Mouse (Mus musculus) liver, adult 2 months (tissue): Measurements from ENCODE around the gene Sh3kbp1. TPM values are rescaled to one million over a fixed set of nuclear protein-coding genes. Genes with fewer than 3 reads are reported as not detected.

Source experiments
- DNase-seq: peaks from one replicate; pipeline ENCODE4 v3.0.0-alpha.2; 2011; ENCODE audit warnings: low read depth, low spot score; ENCODE audit errors: extremely low read depth
- H3K27ac ChIP-seq: fragments of 200-500 bp; replicated peaks from 2 replicates; pipeline ENCODE4 v1.5.1; 2012; ENCODE audit warnings: low read depth, mild to moderate bottlenecking, control low read depth, inconsistent platforms, low read length; ENCODE audit not compliant: insufficient read depth
- H3K27me3 ChIP-seq: fragments of 200-500 bp; 2 replicates; pipeline ENCODE4 v1.6.1; 2012; ENCODE audit warnings: mild to moderate bottlenecking, moderate library complexity, low read length, inconsistent platforms; ENCODE audit not compliant: control insufficient read depth, insufficient read depth
- H3K36me3 ChIP-seq: fragments of 200-500 bp; 2 replicates; pipeline ENCODE4 v1.6.1; 2012; ENCODE audit warnings: low read length, inconsistent platforms; ENCODE audit not compliant: control insufficient read depth, insufficient read depth
- H3K4me1 ChIP-seq: fragments of 200-500 bp; 2 replicates; pipeline ENCODE4 v1.6.1; 2011; ENCODE audit warnings: low read length; ENCODE audit not compliant: control insufficient read depth, insufficient read depth
- H3K4me3 ChIP-seq: fragments of 200-500 bp; 2 replicates; pipeline ENCODE4 v1.5.1; 2011; ENCODE audit warnings: low read depth, mild to moderate bottlenecking, control low read depth, low read length, moderate library complexity; ENCODE audit not compliant: insufficient read depth
- H3K79me2 ChIP-seq: fragments of 200-500 bp; 2 replicates; pipeline ENCODE4 v1.6.1; 2012; ENCODE audit warnings: inconsistent platforms, mild to moderate bottlenecking, low read length, moderate library complexity; ENCODE audit not compliant: control insufficient read depth, insufficient read depth
- H3K9ac ChIP-seq: fragments of 200-500 bp; 2 replicates; pipeline ENCODE4 v1.6.1; 2012; ENCODE audit warnings: low read depth, mild to moderate bottlenecking, control low read depth, inconsistent platforms, low read length
- CTCF ChIP-seq: fragments of 200-500 bp; IDR thresholded peaks from 2 replicates; pipeline ENCODE4 v1.5.1; 2011; ENCODE audit warnings: low read depth, low read length, control low read depth
- POLR2A ChIP-seq: fragments of 200-500 bp; IDR thresholded peaks from 2 replicates; pipeline ENCODE4 v1.6.1; 2011; ENCODE audit warnings: low read length, control low read depth; ENCODE audit not compliant: insufficient read depth; ENCODE audit errors: extremely low read depth
- WGBS: fragments of 180-500 bp; shearing (Covaris S2); methylation state at CpG from one replicate; pipeline ENCODE4 v1.1.7; 2018; 5-methylcytosine and 5-hydroxymethylcytosine counted together
- polyA plus RNA-seq: library from polyadenylated mRNA; depleted of rRNA; stranded (reverse); fragments of >200 nt; gene quantifications from 2 replicates; pipeline ENCODE4 v1.2.3, GENCODE M21; 2012
- total RNA-seq: library from RNA; depleted of rRNA; stranded (reverse); fragments of >200 nt; gene quantifications from 2 replicates; pipeline ENCODE4 v1.2.3, GENCODE M21; 2014

The Sh3kbp1 gene
- total and polyA plus RNA-seq, 2 experiments = 1.0 to 1.3 TPM

DNA sequence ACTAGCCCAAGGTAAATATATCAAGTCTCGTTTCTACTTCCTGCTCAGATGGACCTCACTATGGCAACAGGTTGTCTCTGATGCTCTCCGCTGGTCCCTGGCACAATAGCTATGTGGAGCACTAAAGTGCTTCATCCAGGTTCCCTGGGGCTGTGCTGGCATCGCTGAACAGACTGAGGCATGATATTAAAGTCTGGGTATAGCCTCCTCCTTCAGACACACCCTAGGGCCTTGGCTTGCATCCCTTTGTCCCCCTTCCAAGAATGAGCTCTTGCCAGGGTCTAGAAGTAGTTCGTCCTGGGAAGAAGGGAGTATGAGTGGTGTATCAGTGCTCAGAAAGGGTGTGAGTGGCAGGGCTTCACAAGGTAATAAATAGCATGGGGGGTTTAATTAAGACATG, 269.5 kb downstream of the Sh3kbp1 start:
- TF ChIP-seq POLR2A = no peak
- no peak for TF ChIP-seq CTCF
- Histone ChIP-seq H3K36me3 (no peaks in the 10 kb centered on the region), H3K27ac (no peak overlapping the region), H3K9ac (no peak overlapping the region), H3K4me3 (no peak overlapping the region), H3K4me1 (no peaks in the 10 kb centered on the region), H3K79me2 (no peaks in the 10 kb centered on the region), H3K27me3 (no peaks in the 10 kb centered on the region)
- WGBS = 83% methylated on average over 4 of the region's 4 CpGs
- DNase-seq = no peak

DNA sequence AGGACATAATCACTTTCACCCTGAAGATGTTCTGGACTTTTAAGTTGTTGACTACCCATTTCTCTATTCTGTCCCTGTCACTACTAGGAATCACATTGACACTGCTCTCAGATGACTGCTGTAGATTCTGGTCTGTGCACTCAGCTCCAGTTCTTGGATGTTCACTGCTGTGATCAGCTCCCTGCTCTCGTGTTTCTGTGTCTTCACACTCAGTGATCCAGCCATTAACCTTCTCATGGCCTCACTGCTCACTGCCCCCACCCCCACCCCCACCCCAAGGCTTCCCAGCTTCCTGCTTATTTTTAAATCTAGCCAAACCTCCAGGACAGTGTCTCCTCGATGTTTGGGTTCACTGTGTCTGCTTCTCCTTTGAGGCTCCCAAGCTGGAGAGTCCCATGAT, 271.0 kb downstream of the Sh3kbp1 start:
- Histone ChIP-seq H3K4me3 (no peak overlapping the region), H3K27ac (no peak overlapping the region), H3K27me3 (no peaks in the 10 kb centered on the region), H3K9ac (no peak overlapping the region), H3K79me2 (no peaks in the 10 kb centered on the region), H3K4me1 (no peaks in the 10 kb centered on the region), H3K36me3 (no peaks in the 10 kb centered on the region)
- TF ChIP-seq POLR2A = no peak
- TF ChIP-seq CTCF = no peak
- 42% methylated on average over 2 of the region's 2 CpGs for WGBS
- DNase-seq = no peak

DNA sequence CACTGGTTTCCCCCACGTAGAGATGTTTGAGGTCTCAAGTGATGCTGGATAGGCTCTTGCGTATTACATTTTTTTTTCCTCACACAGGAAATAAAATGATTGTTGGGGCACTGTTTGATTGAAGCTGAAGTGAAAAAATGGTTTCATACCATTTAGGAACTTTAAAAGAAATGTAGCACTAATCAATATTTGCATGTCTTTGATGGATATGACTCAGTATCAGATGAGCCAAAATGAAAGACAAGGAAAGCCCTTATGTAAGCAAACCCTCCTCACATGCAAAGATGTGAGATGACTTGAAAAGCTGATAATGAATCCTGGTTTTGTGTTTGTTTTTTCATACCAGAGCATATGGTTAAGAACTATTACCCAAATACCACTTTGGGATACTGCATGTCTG, 272.0 kb downstream of the Sh3kbp1 start:
- H3K27me3 ChIP-seq = no peaks in the 10 kb centered on the region
- no peaks in the 10 kb centered on the region for H3K36me3 ChIP-seq
- 89% methylated on average over 2 of the region's 2 CpGs for WGBS
- H3K4me3 ChIP-seq = no peak overlapping the region
- H3K27ac ChIP-seq = no peak overlapping the region
- no peak for DNase-seq
- H3K4me1 ChIP-seq = no peaks in the 10 kb centered on the region
- no peak for TF ChIP-seq CTCF
- TF ChIP-seq POLR2A = no peak
- no peak overlapping the region for H3K9ac ChIP-seq
- H3K79me2 ChIP-seq = no peaks in the 10 kb centered on the region

DNA sequence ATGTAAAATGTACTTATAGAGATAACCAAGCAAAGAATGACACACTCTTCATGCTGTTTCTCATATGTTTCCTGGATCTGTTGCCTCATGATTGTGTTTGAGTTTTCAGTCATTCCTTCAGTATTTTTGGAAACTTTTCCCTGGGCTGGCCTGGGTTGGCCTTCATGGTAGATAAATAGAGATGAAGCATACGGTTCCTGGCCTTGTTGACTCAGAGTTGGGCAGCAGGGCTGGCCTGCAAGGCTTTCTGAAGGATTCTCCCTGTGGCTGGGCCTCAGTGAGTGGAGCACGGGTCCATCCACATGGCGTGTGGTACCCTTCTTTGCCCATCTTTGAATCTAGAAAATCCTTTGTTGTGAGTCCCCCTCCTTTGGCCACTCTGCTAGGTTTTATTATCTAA, 276.3 kb downstream of the Sh3kbp1 start:
- DNase-seq = no peak
- H3K27me3 ChIP-seq = no peaks in the 10 kb centered on the region
- TF ChIP-seq CTCF (no peak), POLR2A (no peak)
- H3K79me2 ChIP-seq = no peaks in the 10 kb centered on the region
- WGBS = 85% methylated on average over 3 of the region's 3 CpGs
- no peaks in the 10 kb centered on the region for H3K36me3 ChIP-seq
- no peak overlapping the region for H3K27ac ChIP-seq
- H3K4me1 ChIP-seq = no peaks in the 10 kb centered on the region
- H3K9ac ChIP-seq = no peak overlapping the region
- no peak overlapping the region for H3K4me3 ChIP-seq

DNA sequence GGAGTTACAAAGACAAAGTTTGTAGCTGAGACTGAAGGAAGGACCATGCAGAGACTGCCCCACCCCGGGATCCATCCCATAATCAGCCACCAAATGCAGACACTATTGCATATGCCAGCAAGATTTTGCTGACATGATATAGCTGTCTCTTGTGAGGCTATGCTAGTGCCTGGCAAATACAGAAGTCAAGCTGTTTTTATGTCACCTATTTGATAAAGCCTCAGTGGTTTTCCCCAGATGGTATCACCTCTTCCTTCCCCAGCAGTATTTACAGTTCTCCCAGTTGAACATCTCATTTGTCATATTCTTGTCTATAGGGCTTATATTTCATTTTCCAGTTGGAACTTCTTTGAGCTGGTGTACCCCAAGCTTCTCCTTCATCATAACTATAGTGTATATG, 280.6 kb downstream of the Sh3kbp1 start:
- H3K27ac ChIP-seq = no peak overlapping the region
- no peak for DNase-seq
- H3K9ac ChIP-seq = no peak overlapping the region
- H3K36me3 ChIP-seq = no peaks in the 10 kb centered on the region
- 83% methylated on average over 1 of the region's 1 CpGs for WGBS
- no peaks in the 10 kb centered on the region for H3K79me2 ChIP-seq
- no peaks in the 10 kb centered on the region for H3K4me1 ChIP-seq
- H3K4me3 ChIP-seq = no peak overlapping the region
- TF ChIP-seq CTCF (no peak), POLR2A (no peak)
- no peaks in the 10 kb centered on the region for H3K27me3 ChIP-seq

DNA sequence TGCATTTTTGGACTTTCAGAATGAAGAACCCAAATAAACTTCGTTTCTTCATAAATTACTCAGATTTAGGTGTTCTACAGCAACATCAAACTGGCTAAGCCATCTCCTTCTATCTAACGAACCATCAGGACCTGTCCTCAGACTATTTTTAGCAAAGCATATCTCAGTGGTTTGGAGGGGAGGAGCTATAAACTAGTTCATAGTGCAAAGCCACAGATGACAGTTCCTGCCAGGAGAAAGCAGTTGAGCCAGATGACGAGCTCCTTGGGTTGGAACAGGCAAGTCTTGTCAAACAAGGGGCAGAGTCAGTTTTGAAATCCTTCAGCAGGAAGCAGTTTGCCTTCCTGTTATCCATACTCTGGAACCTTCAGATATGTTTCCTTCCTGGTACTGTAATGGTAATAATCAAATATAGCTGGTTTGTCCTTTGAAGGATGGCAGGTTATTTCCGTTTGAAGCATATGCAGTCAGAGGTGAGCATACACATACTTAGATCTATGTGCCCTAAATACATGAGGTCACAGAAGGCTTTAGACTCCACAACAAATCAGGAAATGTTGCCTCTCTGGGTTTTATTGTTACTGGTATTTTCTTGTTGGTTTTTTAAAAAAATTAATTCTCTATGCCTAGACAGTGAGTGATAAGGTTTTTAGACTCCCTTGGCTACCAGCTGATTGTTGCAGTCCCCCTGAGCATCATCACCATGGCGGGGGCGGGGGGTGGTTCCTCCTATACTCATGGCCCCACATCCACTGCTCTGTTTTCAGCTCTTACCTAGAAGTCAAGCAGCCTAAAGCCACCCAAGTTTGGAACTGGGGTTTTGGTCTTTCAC, 282.6 kb downstream of the Sh3kbp1 start:
- WGBS = 77% methylated on average over 6 of the region's 6 CpGs
- Histone ChIP-seq H3K9ac (no peak overlapping the region), H3K27me3 (no peaks in the 10 kb centered on the region), H3K36me3 (no peaks in the 10 kb centered on the region), H3K4me3 (no peak overlapping the region), H3K79me2 (no peaks in the 10 kb centered on the region), H3K4me1 (no peaks in the 10 kb centered on the region), H3K27ac (no peak overlapping the region)
- TF ChIP-seq POLR2A = no peak
- no peak for TF ChIP-seq CTCF
- DNase-seq = no peak
